Comparison of ENCODE assay signal across 8 mouse cellular contexts in the genomic region with DNA sequence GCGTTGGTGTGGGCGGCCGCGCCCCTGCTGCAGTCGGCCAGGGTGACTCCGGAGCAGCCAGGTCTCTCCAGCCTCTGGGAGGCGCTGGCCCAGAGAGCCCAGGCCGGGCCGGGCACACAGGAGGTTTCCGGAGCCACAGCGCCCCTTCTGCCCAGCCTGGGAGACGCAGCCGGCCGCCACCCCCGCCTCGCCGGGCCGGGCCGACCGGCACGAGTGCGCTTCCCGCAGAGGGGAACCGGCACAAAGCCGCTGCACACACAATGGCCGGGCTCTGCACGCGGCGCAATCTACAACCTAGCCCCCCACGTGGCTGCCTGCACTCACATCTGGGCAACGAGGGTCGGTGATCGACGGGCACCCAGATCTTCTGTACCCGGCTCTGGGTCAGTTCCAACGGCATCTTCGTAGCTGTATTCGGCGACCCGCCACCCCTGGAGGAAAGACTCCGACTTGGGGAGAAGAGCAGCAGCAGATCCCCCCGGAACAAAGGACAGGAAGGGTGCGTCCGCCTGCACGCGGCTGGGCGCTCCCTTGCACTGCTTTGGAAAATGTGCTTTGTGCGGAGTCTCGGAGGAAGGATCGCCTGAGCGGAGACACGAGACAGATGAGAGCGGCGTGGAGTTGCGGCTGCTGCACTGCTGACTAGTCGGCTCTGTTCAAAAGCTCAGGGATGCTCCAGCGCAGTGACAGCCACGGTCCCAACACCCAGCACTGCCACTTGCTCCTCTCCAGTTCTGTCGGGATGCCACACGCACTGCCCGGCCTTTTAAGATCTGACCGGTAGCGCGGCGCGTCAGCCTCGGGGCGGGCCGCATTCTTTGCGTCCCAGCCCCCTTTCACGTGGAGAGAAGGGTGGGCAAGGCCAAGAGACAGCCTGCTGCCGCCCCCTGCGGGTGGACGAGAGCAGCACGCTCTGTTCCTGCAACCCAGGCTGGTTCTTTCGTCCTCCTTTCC. TPM values are rescaled to one million over a fixed set of nuclear protein-coding genes. Genes with fewer than 3 reads are reported as not detected.
A peak's percentile ranks its signal among the peaks of the same experiment; 100 is the strongest.
DNase-seq lines count a peak whose midpoint lies in the region; ATAC-seq and TF ChIP-seq lines count a peak whose summit lies in the region.

No protein-coding gene starts in this region.

- H3K36me3 ChIP-seq in embryonic facial prominence, embryonic 15.5 days, result 0 out of 2 replicates have a peak, but pooled peaks cover 6% of the 10 kb centered on the region
- peaks cover 19% of the 10 kb centered on the region for H3K36me3 ChIP-seq in limb, embryonic 13.5 days
- no peaks in the 10 kb centered on the region for H3K36me3 ChIP-seq in midbrain, embryonic 15.5 days (replicated peaks)

- peaks cover 7% of the 10 kb centered on the region for H3K4me1 ChIP-seq in bone marrow, adult 2 months (ENCODE audit: control insufficient read depth, insufficient read depth, low read length)
- peaks cover 34% of the 10 kb centered on the region for H3K4me1 ChIP-seq in embryonic facial prominence, embryonic 15.5 days
- peaks cover 33% of the 10 kb centered on the region for H3K4me1 ChIP-seq in limb, embryonic 13.5 days
- H3K4me1 ChIP-seq in midbrain, embryonic 15.5 days, result peaks cover 44% of the 10 kb centered on the region

- peak overlapping the region; percentile 76 for H3K27ac ChIP-seq in bone marrow, adult 2 months (ENCODE audit: control insufficient read depth, insufficient read depth, low read depth, low read length, poor library complexity)
- H3K27ac ChIP-seq in embryonic facial prominence, embryonic 15.5 days (replicated peaks), result peak overlapping the region; percentile 93
- H3K27ac ChIP-seq in limb, embryonic 13.5 days, result peak overlapping the region; percentile 91
- peak overlapping the region; percentile 94 for H3K27ac ChIP-seq in midbrain, embryonic 15.5 days

- 1% methylated on average over 76 of the region's 76 CpGs for WGBS in bone marrow, adult 2 months
- WGBS in embryonic facial prominence, embryonic 15.5 days, result under 1% methylated on average over 76 of the region's 76 CpGs
- WGBS in limb, embryonic 13.5 days, result under 1% methylated on average over 76 of the region's 76 CpGs
- under 1% methylated on average over 76 of the region's 76 CpGs for WGBS in midbrain, embryonic 15.5 days

- no peaks in the 10 kb centered on the region for H3K27me3 ChIP-seq in embryonic facial prominence, embryonic 15.5 days
- peaks cover 14% of the 10 kb centered on the region for H3K27me3 ChIP-seq in limb, embryonic 13.5 days
- H3K27me3 ChIP-seq in midbrain, embryonic 15.5 days (replicated peaks), result peaks cover 15% of the 10 kb centered on the region

- DNase-seq in 416B (ENCODE audit: low read depth), result peak; percentile 89
- DNase-seq in heart, adult 9 months (ENCODE audit: low spot score in 2 of 2), result peak; percentile 92 to 93
- peak; percentile 92 for DNase-seq in kidney, adult 9 months
- peak; percentile 80 to 93 for DNase-seq in spleen, adult 18-20 months

- peak; percentile 64; the same call in 1 of the 2 replicates for TF ChIP-seq POLR2A in bone marrow, adult 2 months (IDR thresholded peaks at IDR 0.05; ENCODE audit: borderline replicate concordance, control insufficient read depth, low read depth, low read length)

- ATAC-seq in embryonic facial prominence, embryonic 15.5 days (ENCODE audit: insufficient number of reproducible peaks, low FRiP score, low TSS enrichment, low read depth), result peak; percentile 82
- ATAC-seq in limb, embryonic 13.5 days (ENCODE audit: low FRiP score, low read depth), result peak; percentile 86
- peak; percentile 91 for ATAC-seq in midbrain, embryonic 15.5 days (replicated peaks)

- H3K4me3 ChIP-seq in bone marrow, adult 2 months (replicated peaks; ENCODE audit: control insufficient read depth, low read depth, low read length), result peak overlapping the region; percentile 76
- H3K4me3 ChIP-seq in embryonic facial prominence, embryonic 15.5 days (replicated peaks), result peak overlapping the region; percentile 66
- peak overlapping the region; percentile 68 for H3K4me3 ChIP-seq in limb, embryonic 13.5 days
- peak overlapping the region; percentile 65 for H3K4me3 ChIP-seq in midbrain, embryonic 15.5 days

- TF ChIP-seq CTCF in bone marrow, adult 2 months (IDR thresholded peaks at IDR 0.05; ENCODE audit: control insufficient read depth, insufficient read depth, low read length), result peak; percentile 77

- H3K9ac ChIP-seq in embryonic facial prominence, embryonic 15.5 days, result peak overlapping the region; percentile 50
- H3K9ac ChIP-seq in limb, embryonic 13.5 days, result peak overlapping the region; percentile 79
- H3K9ac ChIP-seq in midbrain, embryonic 15.5 days, result peak overlapping the region; percentile 78

- no peaks in the 10 kb centered on the region for H3K9me3 ChIP-seq in embryonic facial prominence, embryonic 15.5 days (replicated peaks)
- no peaks in the 10 kb centered on the region for H3K9me3 ChIP-seq in limb, embryonic 13.5 days
- no peaks in the 10 kb centered on the region for H3K9me3 ChIP-seq in midbrain, embryonic 15.5 days

- H3K4me2 ChIP-seq in embryonic facial prominence, embryonic 15.5 days (replicated peaks), result peak overlapping the region; percentile 94
- H3K4me2 ChIP-seq in limb, embryonic 13.5 days (replicated peaks), result peak overlapping the region; percentile 90
- H3K4me2 ChIP-seq in midbrain, embryonic 15.5 days, result peak overlapping the region; percentile 97

RNA-seq across cellular contexts. Expression of gene Pfkfb3, which starts 52.3 kb away (rescaled TPM):
- polyA plus RNA-seq in bone marrow, adult 2 months (2011; ENCODE audit: insufficient read depth, insufficient read length, low replicate concordance, missing spikeins), result 9.1 and 24.3 TPM in 2 replicates
- polyA plus RNA-seq in embryonic facial prominence, embryonic 15.5 days (2015; fragmentation: Nextera tagmentation; extraction: Ambion mirVana), result 13.9 and 16.6 TPM in 2 replicates
- 16.5 and 17.8 TPM in 2 replicates for polyA plus RNA-seq in limb, embryonic 13.5 days (2015; fragmentation: Nextera tagmentation; extraction: Ambion mirVana)
- 35.3 and 35.7 TPM in 2 replicates for polyA plus RNA-seq in midbrain, embryonic 15.5 days (2015; fragmentation: Nextera tagmentation; extraction: Ambion mirVana)

Comparison
In these comparisons a context has a peak if more than half of its experiments do, and no peak if none do; other contexts are left out.
1. Peak in every context shown above with its lines: DNase-seq, ATAC-seq, H3K4me3 ChIP-seq and H3K27ac ChIP-seq.